Mouse (Mus musculus): Measurements from ENCODE around the gene Angptl1. TPM values are rescaled to one million over a fixed set of nuclear protein-coding genes. Genes with fewer than 3 reads are reported as not detected.

The Angptl1 gene
- total RNA-seq, 2 experiments from 2014 or later, result 0.76 to 1.1 TPM

DNA sequence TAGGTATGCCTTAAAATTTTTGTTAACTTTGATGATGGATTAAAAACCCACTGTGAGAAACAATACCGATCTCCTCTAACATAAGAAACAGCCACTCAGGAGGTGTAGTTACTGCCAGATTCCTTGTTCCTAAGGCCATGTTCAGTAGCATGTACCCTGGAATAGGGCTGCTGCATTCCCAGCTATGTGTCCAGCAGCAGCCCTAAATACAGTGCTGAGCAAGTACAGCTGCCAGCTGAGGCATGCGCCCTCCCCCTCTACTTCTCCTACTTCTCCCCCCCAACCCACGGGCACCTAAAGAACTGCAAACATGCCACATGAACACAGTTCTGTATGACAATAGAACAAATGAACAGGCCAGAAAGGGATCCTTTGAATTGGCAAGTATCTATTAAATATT, 25.4 kb downstream of the Angptl1 start:
- intact Hi-C loops (cut with DNase I), result no loop called here
- DNase-seq (ENCODE audit: low spot score in 2 of 2), result no peak

DNA sequence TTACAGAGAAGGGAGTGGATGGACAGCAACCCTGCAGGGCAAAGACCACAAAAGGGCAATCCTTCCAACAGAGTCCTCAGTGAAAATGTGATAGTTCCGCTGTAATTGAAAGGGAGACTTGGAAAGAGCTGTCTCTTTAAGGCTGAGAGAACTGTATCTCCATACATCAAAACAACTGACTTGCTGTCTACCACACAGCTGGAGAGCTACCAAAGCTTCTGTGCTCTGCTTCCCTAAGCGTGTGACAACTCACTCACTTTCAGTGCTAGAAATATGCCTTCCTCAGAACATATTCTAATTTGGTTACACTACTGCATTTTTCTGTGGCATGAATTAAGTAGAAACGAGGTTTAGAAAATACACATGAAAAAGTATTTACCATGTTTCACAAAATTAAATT, 25.9 kb downstream of the Angptl1 start:
- peak in 1 of 2 experiments; percentile 17 for DNase-seq (ENCODE audit: low spot score in 2 of 2)
- intact Hi-C loops (cut with DNase I), result no loop called here

DNA sequence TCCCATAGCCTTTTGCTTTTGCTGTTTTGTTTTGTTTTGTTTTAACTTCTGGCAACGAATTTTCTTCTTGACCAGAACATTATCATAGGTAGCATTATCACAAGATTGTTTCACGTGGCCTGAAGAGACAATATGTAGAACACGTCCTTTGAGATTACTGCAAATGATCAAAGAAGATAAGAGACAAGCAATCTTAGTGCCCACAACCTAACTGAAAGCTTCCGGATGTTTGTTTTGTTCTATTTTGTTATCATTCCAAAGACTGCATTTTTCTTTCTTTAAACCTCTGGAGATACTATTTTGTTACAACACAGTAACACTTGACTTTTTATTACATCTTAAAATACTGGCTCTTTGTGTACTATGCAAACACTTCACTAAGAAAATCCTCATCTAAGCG, 31.7 kb downstream of the Angptl1 start:
- no peak for DNase-seq (ENCODE audit: low spot score in 2 of 2)
- intact Hi-C loops (cut with DNase I), result no loop called here

DNA sequence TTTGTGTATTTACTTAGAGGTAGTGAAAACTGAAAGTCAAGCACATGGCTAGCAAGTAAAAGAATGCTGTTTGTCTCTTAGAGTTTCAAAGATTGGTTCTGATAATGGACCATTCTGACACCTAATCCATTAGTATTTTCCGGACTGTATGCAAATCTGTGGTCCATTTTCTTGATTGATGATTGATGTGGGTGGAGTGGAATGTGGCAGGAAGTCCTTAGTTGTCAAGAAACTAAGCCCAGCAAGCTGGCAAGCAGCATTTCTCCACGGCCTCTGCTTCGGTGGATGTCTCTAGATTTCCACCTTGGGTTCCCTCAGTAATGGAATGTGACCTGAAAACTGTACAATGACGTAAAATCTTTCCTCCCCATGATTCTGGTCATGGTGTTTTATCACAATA, 32.3 kb downstream of the Angptl1 start:
- no peak for DNase-seq (ENCODE audit: low spot score in 2 of 2)
- intact Hi-C loops (cut with DNase I), result no loop called here

DNA sequence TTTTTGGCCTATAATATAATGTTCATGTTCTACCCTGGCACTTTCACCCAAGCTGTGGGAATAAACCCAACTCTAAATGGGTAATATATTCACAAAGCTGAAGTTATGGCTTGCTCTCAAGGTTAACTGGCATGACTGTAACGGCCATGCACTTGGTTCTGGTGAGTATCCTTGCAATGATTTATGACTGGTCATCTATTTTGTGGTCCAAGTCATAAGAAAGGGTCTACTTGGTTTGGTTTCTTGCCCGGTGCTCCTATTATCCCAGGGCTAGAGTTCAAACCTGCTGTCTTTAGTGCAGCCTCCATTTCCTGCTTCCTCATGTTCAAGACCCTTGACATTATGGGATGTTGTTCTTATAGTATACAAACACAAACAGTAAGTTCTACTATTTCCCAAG, 46.4 kb downstream of the Angptl1 start:
- no peak for DNase-seq (ENCODE audit: low spot score in 2 of 2)
- intact Hi-C loops (cut with DNase I), result loop anchor here (5.0 kb wide), 1 partner anchor 132 kb away; no protein-coding TSS in a partner anchor

DNA sequence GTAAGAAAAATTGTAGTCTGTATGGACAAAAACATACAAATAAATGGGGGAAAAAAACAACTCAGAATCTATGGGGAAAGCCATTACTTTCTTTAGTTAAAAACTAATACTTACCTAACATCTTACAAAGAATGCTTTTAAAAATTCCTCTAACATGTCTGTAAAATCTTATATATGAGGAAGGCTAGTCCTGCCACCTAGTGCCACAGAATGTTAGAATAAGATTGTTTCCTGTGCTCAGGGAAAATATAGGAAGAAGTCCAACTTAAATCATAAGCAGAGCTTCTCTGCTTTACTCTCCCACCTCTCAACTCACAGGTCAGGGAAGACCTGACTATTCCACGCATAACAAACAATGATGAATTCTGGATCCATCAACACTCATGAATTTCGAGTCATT, 47.5 kb downstream of the Angptl1 start:
- intact Hi-C loops (cut with DNase I), result loop anchor here (5.0 kb wide), 1 partner anchor 134 kb away; no protein-coding TSS in a partner anchor
- no peak for DNase-seq (ENCODE audit: low spot score in 2 of 2)

DNA sequence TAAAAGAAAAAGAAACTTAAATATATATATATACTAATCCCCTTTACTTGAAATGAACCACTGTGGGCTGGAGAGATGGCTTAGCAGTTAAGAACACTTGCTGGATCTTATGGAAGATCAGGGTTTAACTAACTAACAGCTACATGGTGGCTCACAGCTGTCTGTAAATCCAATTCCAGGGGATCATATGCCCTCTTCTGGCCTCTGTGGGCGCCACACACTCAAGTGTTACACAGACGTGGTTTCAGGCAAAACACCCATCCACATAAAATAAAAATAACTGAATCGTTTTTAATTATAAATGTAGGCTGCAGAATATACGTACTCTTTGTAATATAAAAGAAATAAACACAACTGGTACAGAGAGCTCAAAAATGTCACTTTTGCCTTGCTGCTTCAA, 50.5 kb downstream of the Angptl1 start:
- intact Hi-C loops (cut with DNase I), result loop anchor here (5.0 kb wide), 1 partner anchor 137 kb away; no protein-coding TSS in a partner anchor
- no peak for DNase-seq (ENCODE audit: low spot score in 2 of 2)

DNA sequence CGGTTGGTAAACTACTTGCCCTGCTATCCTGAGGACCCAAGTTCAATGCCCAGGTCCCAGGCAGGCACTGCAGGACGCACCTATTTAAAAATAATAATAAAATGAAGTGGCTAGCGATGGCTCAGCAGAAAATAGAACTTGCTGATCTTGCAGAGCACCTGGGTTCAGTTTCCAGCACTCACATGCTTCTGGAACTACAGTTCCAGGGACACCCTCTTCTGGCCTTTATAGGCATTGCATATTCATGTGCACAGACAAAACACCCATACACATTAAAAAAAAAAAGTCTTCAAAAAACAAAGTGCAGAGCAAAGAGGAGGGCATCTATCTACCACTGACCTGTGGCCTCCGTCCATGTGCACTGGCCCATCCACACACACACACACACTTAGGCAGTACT, 53.2 kb downstream of the Angptl1 start:
- no peak for DNase-seq (ENCODE audit: low spot score in 2 of 2)
- intact Hi-C loops (cut with DNase I), result no loop called here

DNA sequence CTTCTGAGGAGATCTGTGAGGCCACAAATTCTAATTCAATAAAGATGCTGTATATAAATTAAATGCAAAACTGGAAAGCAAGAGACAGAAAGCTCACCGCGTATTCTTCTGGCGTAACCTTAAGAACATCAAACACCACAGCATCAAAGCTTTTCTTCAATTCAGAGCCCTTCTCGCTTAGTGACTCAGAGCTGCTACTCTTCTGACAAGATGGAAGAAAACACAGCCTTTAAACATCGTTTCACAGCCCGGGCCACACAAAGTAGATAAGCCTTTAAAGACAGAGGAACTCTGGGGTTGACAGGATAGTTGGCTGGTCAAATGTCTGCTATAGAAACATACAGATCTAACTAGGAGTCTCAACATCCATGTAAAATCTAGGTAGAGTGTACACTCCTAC, 63.3 kb downstream of the Angptl1 start:
- intact Hi-C loops (cut with DNase I), result no loop called here
- DNase-seq (ENCODE audit: low spot score in 2 of 2), result no peak

DNA sequence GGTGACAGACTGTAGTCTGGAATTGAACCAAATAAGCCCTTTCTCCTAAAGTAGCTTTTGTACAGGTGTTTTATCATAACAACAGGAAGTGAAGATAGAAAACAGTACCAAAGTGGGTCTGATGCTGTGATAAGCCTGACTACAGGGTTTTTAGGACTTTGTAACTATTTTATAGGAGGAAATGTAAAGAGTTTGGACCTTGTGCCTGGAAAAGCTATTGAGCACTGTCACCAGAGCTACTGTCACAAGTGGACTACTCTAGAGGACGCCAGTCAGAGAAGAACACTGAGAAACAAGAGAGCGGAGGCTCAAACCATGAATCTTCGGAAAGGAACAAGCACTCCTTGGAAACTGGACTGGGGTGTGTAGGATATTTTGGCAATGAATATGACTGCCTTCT, 65.5 kb downstream of the Angptl1 start:
- DNase-seq (ENCODE audit: low spot score in 2 of 2), result no peak
- intact Hi-C loops (cut with DNase I), result no loop called here

DNA sequence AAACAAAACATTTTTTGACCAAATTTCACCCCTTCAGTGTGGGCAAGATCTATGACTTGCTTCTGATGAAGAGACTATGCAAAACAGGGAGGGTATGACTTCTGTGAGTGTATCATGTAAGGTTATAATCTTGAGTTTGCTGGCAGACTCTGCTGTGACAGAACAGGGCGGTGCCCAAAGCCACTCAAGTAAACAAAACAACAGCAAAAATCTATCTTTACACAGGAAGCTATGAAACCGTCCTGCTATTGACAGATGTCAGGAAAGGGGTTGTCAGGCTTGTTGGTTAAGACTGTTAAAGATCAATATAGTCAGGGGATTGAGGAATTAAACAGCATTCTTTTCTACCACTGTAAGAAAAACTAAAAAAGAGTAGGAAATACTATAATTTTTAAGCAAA, 67.3 kb downstream of the Angptl1 start:
- intact Hi-C loops (cut with DNase I), result no loop called here
- DNase-seq (ENCODE audit: low spot score in 2 of 2), result no peak

DNA sequence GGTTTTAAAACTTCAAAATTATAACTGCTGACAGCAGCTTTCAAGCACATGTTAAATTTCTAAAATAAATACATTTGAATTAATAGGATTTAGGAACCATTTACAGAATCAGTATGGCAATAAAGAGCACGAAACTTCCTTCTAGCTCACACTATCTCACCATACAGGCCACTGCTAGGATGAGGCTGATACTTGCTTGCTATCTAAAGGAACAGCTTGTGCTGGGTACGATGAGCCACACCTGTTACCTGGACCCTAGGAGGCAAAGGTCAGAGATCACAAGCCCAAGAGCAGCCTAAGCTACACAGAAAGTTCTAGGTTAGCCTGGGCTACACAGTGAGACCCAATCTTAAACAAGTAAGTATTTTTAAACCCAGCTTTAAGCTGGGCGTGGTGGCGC, 70.9 kb downstream of the Angptl1 start:
- intact Hi-C loops (cut with DNase I), result no loop called here

DNA sequence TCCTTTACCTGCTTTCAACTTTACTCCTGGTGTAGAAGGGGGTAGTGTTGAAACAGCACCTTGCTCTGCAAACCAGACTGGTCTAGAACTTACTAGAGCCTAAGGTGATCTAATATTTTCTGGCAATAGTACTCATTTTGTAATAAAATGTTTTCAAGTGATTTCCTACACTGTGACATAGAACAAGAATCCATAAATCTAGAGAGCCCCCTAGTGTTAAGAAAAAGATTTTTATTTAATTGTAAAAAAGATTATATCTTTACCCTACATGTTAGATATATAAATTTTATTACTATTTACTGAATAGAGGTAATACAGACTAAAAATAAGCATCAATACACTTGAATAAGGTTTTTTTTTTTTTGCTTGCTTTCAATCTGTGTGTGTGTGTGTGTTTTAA, 71.5 kb downstream of the Angptl1 start:
- no peak for DNase-seq (ENCODE audit: low spot score in 2 of 2)
- intact Hi-C loops (cut with DNase I), result loop anchor here (5.0 kb wide), 1 partner anchor 168 kb away; no protein-coding TSS in a partner anchor

More for the DNA sequence above, 70.9 kb downstream of the Angptl1 start:
- no peak for DNase-seq (ENCODE audit: low spot score in 2 of 2)

Other genes starting within 250 kb of the Angptl1 start
- 1 to 10 TPM; 4.5 to 5.5 TPM for gene Tor3a, start 164.2 kb upstream of the Angptl1 start, total RNA-seq (2021)
- gene Fam20b, start 119.5 kb upstream of the Angptl1 start, total RNA-seq (2021), result 10 to 100 TPM; 66.8 to 77.1 TPM
- gene Ralgps2, start 101.1 kb downstream of the Angptl1 start, total RNA-seq (2021), result 10 to 100 TPM; 32.0 to 50.1 TPM